Mouse (Mus musculus) hindbrain, embryonic 14.5 days (tissue): ENCODE data around the gene Slc25a23. TPM values are rescaled to one million over a fixed set of nuclear protein-coding genes. Genes with fewer than 3 reads are reported as not detected.

Experiments
- ATAC-seq: fragments of 200-750 bp; cut with Nextera tagmentation; 2 replicates; pipeline ENCODE4 v1.8.0; 2017; ENCODE audit warnings: moderate number of reproducible peaks, mild to moderate bottlenecking, moderate TSS enrichment, moderate library complexity; ENCODE audit not compliant: low FRiP score
- DNase-seq: peaks from one replicate; pipeline ENCODE4 v3.0.0-alpha.2; 2015; ENCODE audit warnings: low spot score
- H3K27ac ChIP-seq: fragments of 300-500 bp; sonication (generic); 2 replicates; pipeline ENCODE4 v1.5.1; 2014; ENCODE audit warnings: mild to moderate bottlenecking, moderate library complexity
- H3K27me3 ChIP-seq: fragments of 300-500 bp; sonication (generic); 2 replicates; pipeline ENCODE4 v1.6.1; 2014; ENCODE audit warnings: mild to moderate bottlenecking, low read length, mixed read lengths; ENCODE audit not compliant: control insufficient read depth, insufficient read depth
- H3K36me3 ChIP-seq: fragments of 300-500 bp; sonication (generic); replicated peaks from 2 replicates; pipeline ENCODE4 v1.6.1; 2014; ENCODE audit not compliant: control insufficient read depth, insufficient read depth
- H3K4me1 ChIP-seq: fragments of 300-500 bp; sonication (generic); replicated peaks from 2 replicates; pipeline ENCODE4 v1.6.1; 2014; ENCODE audit warnings: antibody characterized with exemption, low read length, mixed read lengths; ENCODE audit not compliant: control insufficient read depth, insufficient read depth
- H3K4me2 ChIP-seq: fragments of 300-500 bp; sonication (generic); replicated peaks from 2 replicates; pipeline ENCODE4 v1.6.1; 2014; ENCODE audit warnings: mild to moderate bottlenecking, moderate library complexity
- H3K4me3 ChIP-seq: fragments of 300-500 bp; sonication (generic); replicated peaks from 2 replicates; pipeline ENCODE4 v1.5.1; 2014; ENCODE audit warnings: mild to moderate bottlenecking, low read length
- H3K9ac ChIP-seq: fragments of 300-500 bp; sonication (generic); 2 replicates; pipeline ENCODE4 v1.6.1; 2014
- H3K9me3 ChIP-seq: fragments of 300-500 bp; sonication (generic); 2 replicates; pipeline ENCODE4 v1.6.1; 2016; ENCODE audit warnings: low read length; ENCODE audit not compliant: control insufficient read depth
- WGBS: fragments of 180-500 bp; shearing (Covaris S2); extraction: QIAGEN DNeasy Blood & Tissue Kit; methylation state at CpG from one replicate; pipeline ENCODE4 v1.1.7; 2014; 5-methylcytosine and 5-hydroxymethylcytosine counted together
- polyA plus RNA-seq: library from polyadenylated mRNA; unstranded; fragments of >200 nt; fragmentation: Nextera tagmentation; extraction: Ambion mirVana; gene quantifications from 2 replicates; pipeline ENCODE4 v1.2.1, GENCODE M21; 2014

The Slc25a23 gene
- polyA plus RNA-seq, 1 experiment from 2014 or later: 40.6 TPM

- no peak for ATAC-seq
- Histone ChIP-seq H3K4me3 (no peak overlapping the region), H3K9me3 (no peaks in the 10 kb centered on the region), H3K36me3 (peaks cover 64% of the 10 kb centered on the region), H3K27ac (no peak overlapping the region), H3K9ac (no peak overlapping the region), H3K4me1 (peaks cover 11% of the 10 kb centered on the region; the same call in 1 of the 2 replicates), H3K4me2 (peak overlapping the region; percentile 70; the same call in 1 of the 2 replicates), H3K27me3 (no peaks in the 10 kb centered on the region)
- no peak for DNase-seq
- WGBS: 70% methylated on average over 2 of the region's 2 CpGs
Observed at GRCm38 (mm10) chr17:56996506-56996905, 63.2 kb downstream of the Slc25a23 start.

- ATAC-seq (no peak), DNase-seq (no peak)
- no peak overlapping the region for H3K4me2 ChIP-seq
- H3K27me3 ChIP-seq: no peaks in the 10 kb centered on the region
- no peak overlapping the region for H3K9ac ChIP-seq
- no peak overlapping the region for H3K27ac ChIP-seq
- 96% methylated on average over 8 of the region's 8 CpGs for WGBS
- peaks cover 49% of the 10 kb centered on the region for H3K36me3 ChIP-seq
- peaks cover 18% of the 10 kb centered on the region for H3K4me1 ChIP-seq
- no peak overlapping the region for H3K4me3 ChIP-seq
- no peaks in the 10 kb centered on the region for H3K9me3 ChIP-seq
Observed at GRCm38 (mm10) chr17:56995046-56995445, 64.6 kb downstream of the Slc25a23 start.

Other genes with a start within 250 kb of the Slc25a23 start
- gene Rfx2, start 228.8 kb downstream of the Slc25a23 start, polyA plus RNA-seq: 3.3 and 4.3 TPM in 2 replicates
- not detected in 2 replicates for gene Acsbg2, start 185.4 kb downstream of the Slc25a23 start, polyA plus RNA-seq
- 0.31 and 0.41 TPM in 2 replicates for gene 1700061G19Rik, start 184.4 kb downstream of the Slc25a23 start, polyA plus RNA-seq
- gene Mllt1, start 124.4 kb downstream of the Slc25a23 start, polyA plus RNA-seq: 50.1 and 53.2 TPM in 2 replicates
- not detected in 2 replicates for gene Acer1, start 77.7 kb downstream of the Slc25a23 start, polyA plus RNA-seq
- gene Clpp, start 69.6 kb downstream of the Slc25a23 start, polyA plus RNA-seq: 163 and 172 TPM in 2 replicates
- gene Alkbh7, start 62.5 kb downstream of the Slc25a23 start, polyA plus RNA-seq: 55.7 and 56.5 TPM in 2 replicates
- gene Pspn, start 59.8 kb downstream of the Slc25a23 start, polyA plus RNA-seq: 0.47 and 0.68 TPM in 2 replicates
- 54.5 and 58.2 TPM in 2 replicates for gene Gtf2f1, start 48.6 kb downstream of the Slc25a23 start, polyA plus RNA-seq
- 0.28 and 0.40 TPM in 2 replicates for gene Gm17949, start 48.4 kb downstream of the Slc25a23 start, polyA plus RNA-seq
- 36.0 and 38.1 TPM in 2 replicates for gene Khsrp, start 28.3 kb downstream of the Slc25a23 start, polyA plus RNA-seq
- not detected in 2 replicates for gene Slc25a41, start 18.2 kb downstream of the Slc25a23 start, polyA plus RNA-seq
- gene Crb3, start 758 bp downstream of the Slc25a23 start, polyA plus RNA-seq: 4.0 and 4.2 TPM in 2 replicates
- gene Dennd1c, start 18.7 kb upstream of the Slc25a23 start, polyA plus RNA-seq: 2.8 and 3.6 TPM in 2 replicates
- 312 and 331 TPM in 2 replicates for gene Tubb4a, start 27.9 kb upstream of the Slc25a23 start, polyA plus RNA-seq
- gene Tnfsf9, start 45.5 kb upstream of the Slc25a23 start, polyA plus RNA-seq: 5.6 and 6.2 TPM in 2 replicates
- 1.5 and 1.7 TPM in 2 replicates for gene Cd70, start 89.9 kb upstream of the Slc25a23 start, polyA plus RNA-seq
- gene Tnfsf14, start 134.3 kb upstream of the Slc25a23 start, polyA plus RNA-seq: 0.13 TPM in 1 of 2 replicates, not detected in the other
- 2.0 and 2.7 TPM in 2 replicates for gene C3, start 168.3 kb upstream of the Slc25a23 start, polyA plus RNA-seq
- gene Gpr108, start 188.6 kb upstream of the Slc25a23 start, polyA plus RNA-seq: 22.1 and 24.3 TPM in 2 replicates
- 9.5 and 10.1 TPM in 2 replicates for gene Trip10, start 189.6 kb upstream of the Slc25a23 start, polyA plus RNA-seq
- gene Vav1, start 219.2 kb upstream of the Slc25a23 start, polyA plus RNA-seq: 1.7 TPM in 2 replicates